8 mouse cellular contexts compared by ENCODE assay signal in genomic region chr4:134288397-134289256, GRCm38 (mm10). TPM values are rescaled to one million over a fixed set of nuclear protein-coding genes. Genes with fewer than 3 reads are reported as not detected.
A peak's percentile ranks its signal among the peaks of the same experiment; 100 is the strongest.
DNase-seq lines count a peak whose midpoint lies in the region; ATAC-seq and TF ChIP-seq lines count a peak whose summit lies in the region.

No protein-coding gene starts in this region.

- 13% methylated on average over 11 of the region's 11 CpGs for WGBS in kidney, embryonic 16.5 days
- WGBS in hindbrain, postnatal 0 days = 46% methylated on average over 11 of the region's 11 CpGs
- 52% methylated on average over 11 of the region's 11 CpGs for WGBS in midbrain, embryonic 14.5 days

- peak overlapping the region; percentile 81 for H3K9ac ChIP-seq in kidney, embryonic 16.5 days (replicated peaks; ENCODE audit: low read length)
- H3K9ac ChIP-seq in hindbrain, postnatal 0 days (replicated peaks; ENCODE audit: low read length) = peak overlapping the region; percentile 98
- H3K9ac ChIP-seq in midbrain, embryonic 14.5 days (replicated peaks; ENCODE audit: low read length) = peak overlapping the region; percentile 99

- H3K27ac ChIP-seq in kidney, embryonic 16.5 days (ENCODE audit: low read length) = peak overlapping the region; percentile 97
- H3K27ac ChIP-seq in hindbrain, postnatal 0 days = peak overlapping the region; percentile 100
- H3K27ac ChIP-seq in midbrain, embryonic 14.5 days (replicated peaks; ENCODE audit: low read depth, low read length) = peak overlapping the region; percentile 100

- TF ChIP-seq CTCF in hindbrain, postnatal 0 days (IDR thresholded peaks at IDR 0.05; ENCODE audit: low read depth) = no peak

- H3K27me3 ChIP-seq in kidney, embryonic 16.5 days (ENCODE audit: insufficient read depth, low read length) = peaks cover 6% of the 10 kb centered on the region; the same call in 1 of the 2 replicates
- no peaks in the 10 kb centered on the region for H3K27me3 ChIP-seq in hindbrain, postnatal 0 days (ENCODE audit: insufficient read depth, low read length)
- no peaks in the 10 kb centered on the region for H3K27me3 ChIP-seq in midbrain, embryonic 14.5 days (ENCODE audit: control insufficient read depth, insufficient read depth, low read length)

- DNase-seq in kidney, adult 8-10 months = no peak
- DNase-seq in embryo, embryonic 11 days = peak; percentile 45
- peak; percentile 13 for DNase-seq in hindbrain, postnatal 0 days (ENCODE audit: low spot score)
- no peak for DNase-seq in midbrain, embryonic 14.5 days
- DNase-seq in spleen, adult 18-20 months = no peak

- ATAC-seq in kidney, embryonic 16.5 days (ENCODE audit: low FRiP score, low TSS enrichment) = no peak
- no peak for ATAC-seq in hindbrain, postnatal 0 days
- ATAC-seq in midbrain, embryonic 14.5 days (ENCODE audit: low FRiP score, low TSS enrichment) = no peak
- ATAC-seq in CD4-positive, CD25-positive, alpha-beta regulatory T cell, adult 4 months = no peak
- ATAC-seq in inflammation-experienced regulatory T-cells, adult 6 months = no peak

- H3K4me3 ChIP-seq in kidney, embryonic 16.5 days (ENCODE audit: low read length) = peak overlapping the region; percentile 72
- H3K4me3 ChIP-seq in hindbrain, postnatal 0 days (ENCODE audit: low read length) = peak overlapping the region; percentile 99
- peak overlapping the region; percentile 100 for H3K4me3 ChIP-seq in midbrain, embryonic 14.5 days (replicated peaks; ENCODE audit: low read depth, low read length)

- no peaks in the 10 kb centered on the region for H3K9me3 ChIP-seq in kidney, embryonic 16.5 days (ENCODE audit: low read length)
- no peaks in the 10 kb centered on the region for H3K9me3 ChIP-seq in hindbrain, postnatal 0 days (ENCODE audit: low read length)
- no peaks in the 10 kb centered on the region for H3K9me3 ChIP-seq in midbrain, embryonic 14.5 days (ENCODE audit: control insufficient read depth, low read length)

- peak overlapping the region; percentile 70 for H3K4me2 ChIP-seq in kidney, embryonic 16.5 days (replicated peaks; ENCODE audit: low read depth, low read length)
- H3K4me2 ChIP-seq in hindbrain, postnatal 0 days (ENCODE audit: low read depth, low read length) = peak overlapping the region; percentile 66
- H3K4me2 ChIP-seq in midbrain, embryonic 14.5 days (ENCODE audit: low read length) = peak overlapping the region; percentile 88

- 0 out of 2 replicates have a peak, but pooled peaks cover 7% of the 10 kb centered on the region for H3K36me3 ChIP-seq in kidney, embryonic 16.5 days (ENCODE audit: insufficient read depth, low read length)
- H3K36me3 ChIP-seq in hindbrain, postnatal 0 days (ENCODE audit: insufficient read depth, low read length) = peaks cover 8% of the 10 kb centered on the region
- peaks cover 9% of the 10 kb centered on the region for H3K36me3 ChIP-seq in midbrain, embryonic 14.5 days (ENCODE audit: control insufficient read depth, insufficient read depth, low read length)

- H3K4me1 ChIP-seq in kidney, embryonic 16.5 days (ENCODE audit: insufficient read depth, low read length) = peaks cover 22% of the 10 kb centered on the region
- H3K4me1 ChIP-seq in hindbrain, postnatal 0 days (ENCODE audit: insufficient read depth, low read length) = peaks cover 8% of the 10 kb centered on the region; the same call in 1 of the 2 replicates
- peaks cover 21% of the 10 kb centered on the region for H3K4me1 ChIP-seq in midbrain, embryonic 14.5 days (ENCODE audit: control insufficient read depth, insufficient read depth, low read length)

RNA-seq across cellular contexts. Expression of gene Pdik1l, which starts 0.9 kb away (rescaled TPM):
- polyA plus RNA-seq in kidney, embryonic 16.5 days (2015; fragmentation: Nextera tagmentation; extraction: Ambion mirVana) = 19.2 and 20.2 TPM in 2 replicates
- total RNA-seq in hindbrain, postnatal 0 days (2014; rRNA removed) = 25.5 and 35.2 TPM in 2 replicates
- polyA plus RNA-seq in hindbrain, postnatal 0 days (2015; fragmentation: Nextera tagmentation; extraction: Ambion mirVana) = 23.3 and 24.8 TPM in 2 replicates
- polyA plus RNA-seq in midbrain, embryonic 14.5 days (2014; fragmentation: Nextera tagmentation; extraction: Ambion mirVana) = 41.0 and 48.6 TPM in 2 replicates
- polyA plus RNA-seq in CD4-positive, CD25-positive, alpha-beta regulatory T cell, adult 4 months (2017; shearing (Covaris generic)) = 10 to 100 TPM; 20.7 to 24.2 TPM
- polyA plus RNA-seq in inflammation-experienced regulatory T-cells, adult 6 months (2017; shearing (Covaris generic)) = 10 to 100 TPM; 18.5 to 26.7 (median 23.7) TPM

RNA-seq across cellular contexts. Expression of gene Trim63, which starts 26.3 kb away (rescaled TPM):
- polyA plus RNA-seq in kidney, embryonic 16.5 days (2015; fragmentation: Nextera tagmentation; extraction: Ambion mirVana) = 3.3 and 4.1 TPM in 2 replicates
- 0.32 and 1.5 TPM in 2 replicates for total RNA-seq in hindbrain, postnatal 0 days (2014; rRNA removed)
- polyA plus RNA-seq in hindbrain, postnatal 0 days (2015; fragmentation: Nextera tagmentation; extraction: Ambion mirVana) = 0.84 and 1.1 TPM in 2 replicates
- polyA plus RNA-seq in midbrain, embryonic 14.5 days (2014; fragmentation: Nextera tagmentation; extraction: Ambion mirVana) = 0.11 TPM in 1 of 2 replicates, not detected in the other
- not detected for polyA plus RNA-seq in CD4-positive, CD25-positive, alpha-beta regulatory T cell, adult 4 months (2017; shearing (Covaris generic))
- not detected for polyA plus RNA-seq in inflammation-experienced regulatory T-cells, adult 6 months (2017; shearing (Covaris generic))

RNA-seq across cellular contexts. Expression of gene Grrp1, which starts 34.7 kb away (rescaled TPM):
- 12.2 and 12.8 TPM in 2 replicates for polyA plus RNA-seq in kidney, embryonic 16.5 days (2015; fragmentation: Nextera tagmentation; extraction: Ambion mirVana)
- 13.7 and 18.4 TPM in 2 replicates for total RNA-seq in hindbrain, postnatal 0 days (2014; rRNA removed)
- 11.1 and 12.2 TPM in 2 replicates for polyA plus RNA-seq in hindbrain, postnatal 0 days (2015; fragmentation: Nextera tagmentation; extraction: Ambion mirVana)
- 11.1 and 17.6 TPM in 2 replicates for polyA plus RNA-seq in midbrain, embryonic 14.5 days (2014; fragmentation: Nextera tagmentation; extraction: Ambion mirVana)
- not detected for polyA plus RNA-seq in CD4-positive, CD25-positive, alpha-beta regulatory T cell, adult 4 months (2017; shearing (Covaris generic))
- not detected for polyA plus RNA-seq in inflammation-experienced regulatory T-cells, adult 6 months (2017; shearing (Covaris generic))

RNA-seq across cellular contexts. Expression of gene Gm30191, which starts 41.9 kb away (rescaled TPM):
- not detected in 2 replicates for polyA plus RNA-seq in kidney, embryonic 16.5 days (2015; fragmentation: Nextera tagmentation; extraction: Ambion mirVana)
- total RNA-seq in hindbrain, postnatal 0 days (2014; rRNA removed) = not detected in 2 replicates
- 0.59 and 0.79 TPM in 2 replicates for polyA plus RNA-seq in hindbrain, postnatal 0 days (2015; fragmentation: Nextera tagmentation; extraction: Ambion mirVana)
- polyA plus RNA-seq in midbrain, embryonic 14.5 days (2014; fragmentation: Nextera tagmentation; extraction: Ambion mirVana) = 0.49 TPM in 1 of 2 replicates, not detected in the other
- not detected for polyA plus RNA-seq in CD4-positive, CD25-positive, alpha-beta regulatory T cell, adult 4 months (2017; shearing (Covaris generic))
- polyA plus RNA-seq in inflammation-experienced regulatory T-cells, adult 6 months (2017; shearing (Covaris generic)) = not detected

RNA-seq across cellular contexts. Expression of gene Zfp593, which starts 43.2 kb away (rescaled TPM):
- 15.0 and 15.8 TPM in 2 replicates for polyA plus RNA-seq in kidney, embryonic 16.5 days (2015; fragmentation: Nextera tagmentation; extraction: Ambion mirVana)
- 10.2 and 10.6 TPM in 2 replicates for total RNA-seq in hindbrain, postnatal 0 days (2014; rRNA removed)
- polyA plus RNA-seq in hindbrain, postnatal 0 days (2015; fragmentation: Nextera tagmentation; extraction: Ambion mirVana) = 11.0 and 12.5 TPM in 2 replicates
- 13.1 and 14.2 TPM in 2 replicates for polyA plus RNA-seq in midbrain, embryonic 14.5 days (2014; fragmentation: Nextera tagmentation; extraction: Ambion mirVana)
- polyA plus RNA-seq in CD4-positive, CD25-positive, alpha-beta regulatory T cell, adult 4 months (2017; shearing (Covaris generic)) = 1 to 10 TPM; 4.3 to 6.8 TPM
- polyA plus RNA-seq in inflammation-experienced regulatory T-cells, adult 6 months (2017; shearing (Covaris generic)) = 1 to 10 TPM; 4.7 to 6.4 (median 4.9) TPM

Comparison
In these comparisons a context has a peak if more than half of its experiments do, and no peak if none do; other contexts are left out.
1. DNase-seq: peak in embryo, embryonic 11 days (single experiment) and hindbrain, postnatal 0 days (single experiment); none in kidney, adult 8-10 months (0 of 2), midbrain, embryonic 14.5 days (single experiment) and spleen, adult 18-20 months (0 of 2).
2. RNA of gene Grrp1, which starts 34.7 kb away (polyA plus RNA-seq): 12.2 to 12.8 TPM in kidney, embryonic 16.5 days, 11.1 to 17.6 TPM in midbrain, embryonic 14.5 days and 11.1 to 12.2 TPM in hindbrain, postnatal 0 days; not detected in CD4-positive, CD25-positive, alpha-beta regulatory T cell, adult 4 months and not detected in inflammation-experienced regulatory T-cells, adult 6 months; every median in the first group is over 10 times any median in the second.
3. Peak in every context shown above with its lines, with median percentiles within 50 percentile points of each other: H3K27ac ChIP-seq, H3K4me2 ChIP-seq, H3K4me3 ChIP-seq and H3K9ac ChIP-seq.